Mouse (Mus musculus): ENCODE measurements around the gene Zwint.

- TF ChIP-seq POLR2A (IDR thresholded peaks at IDR 0.05; ENCODE audit: control insufficient read depth, extremely low read depth, insufficient read depth, low read length, poor library complexity) (no peak), CTCF (IDR thresholded peaks at IDR 0.05; ENCODE audit: borderline replicate concordance, control insufficient read depth, extremely low read depth, insufficient read depth, low read length, poor library complexity) (no peak)
These were observed 418 bp downstream of the Zwint start for GRCm38 (mm10) chr10:72655017-72655509.
